Mouse (Mus musculus): ENCODE measurements at regions not wholly inside any gene's neighbourhood (a gene's known extent, or its start where the extent isn't known, plus 50 kb on each side); places are given as distances from the start of the nearest gene placed in this dataset.

DNA sequence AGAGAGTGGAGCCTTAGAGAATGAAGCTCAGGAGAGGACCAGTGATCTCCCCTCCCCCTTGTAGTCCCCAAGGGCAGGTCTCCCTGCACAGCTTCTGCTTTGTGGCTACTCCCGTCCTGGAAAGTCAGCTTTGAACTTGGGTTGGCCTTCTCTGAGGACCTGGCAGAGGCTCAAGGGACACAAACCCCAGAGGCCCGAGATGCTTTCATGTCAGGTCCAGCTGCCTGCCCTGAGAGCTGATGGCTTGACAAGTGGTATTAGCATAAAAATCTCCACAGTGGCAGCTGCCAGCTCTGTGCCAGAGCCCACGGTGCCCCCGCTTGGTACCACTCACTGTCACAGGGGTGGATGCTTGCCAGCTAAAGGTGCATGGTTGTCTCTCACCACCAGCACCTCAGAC lies 173.8 kb upstream of the Gm4791 start:
- TF ChIP-seq CTCF (conservative IDR thresholded peaks at IDR 0.05; ENCODE audit: low read length) = no peak
- TF ChIP-seq NANOG (IDR thresholded peaks at IDR 0.05; ENCODE audit: borderline replicate concordance, low read length) = no peak
